Mouse (Mus musculus) forebrain, postnatal 0 days (tissue): ENCODE measurements at regions not wholly inside any gene's neighbourhood (a gene's known extent, or its start where the extent isn't known, plus 50 kb on each side); places are given as distances from the start of the nearest gene placed in this dataset.

Source experiments
- ATAC-seq: fragments of 200-750 bp; cut with Nextera tagmentation; 2 replicates; pipeline ENCODE4 v1.8.0; 2017; ENCODE audit warnings: mild to moderate bottlenecking, moderate library complexity
- DNase-seq: peaks from one replicate; pipeline ENCODE4 v3.0.0-alpha.2; 2015
- H3K27ac ChIP-seq: fragments of 300-500 bp; sonication (generic); 2 replicates; pipeline ENCODE4 v1.5.1; 2014; ENCODE audit warnings: low read depth, mild to moderate bottlenecking, antibody characterized with exemption, low read length, moderate library complexity, mixed read lengths
- H3K27me3 ChIP-seq: fragments of 300-500 bp; sonication (generic); 2 replicates; pipeline ENCODE4 v1.6.1; 2014; ENCODE audit warnings: mild to moderate bottlenecking, low read length, mixed read lengths; ENCODE audit not compliant: insufficient read depth
- H3K36me3 ChIP-seq: fragments of 300-500 bp; sonication (generic); 2 replicates; pipeline ENCODE4 v1.6.1; 2014; ENCODE audit warnings: mild to moderate bottlenecking, moderate library complexity; ENCODE audit not compliant: insufficient read depth
- H3K4me1 ChIP-seq: fragments of 300-500 bp; sonication (generic); 2 replicates; pipeline ENCODE4 v1.6.1; 2014; ENCODE audit warnings: antibody characterized with exemption; ENCODE audit not compliant: insufficient read depth
- H3K4me2 ChIP-seq: fragments of 300-500 bp; sonication (generic); 2 replicates; pipeline ENCODE4 v1.6.1; 2014; ENCODE audit warnings: low read depth, mild to moderate bottlenecking, moderate library complexity
- H3K4me3 ChIP-seq: fragments of 300-500 bp; sonication (generic); 2 replicates; pipeline ENCODE4 v1.5.1; 2014; ENCODE audit warnings: low read depth, low read length, mixed read lengths
- H3K9ac ChIP-seq: fragments of 300-500 bp; sonication (generic); 2 replicates; pipeline ENCODE4 v1.6.1; 2014; ENCODE audit warnings: mild to moderate bottlenecking
- H3K9me3 ChIP-seq: fragments of 300-500 bp; sonication (generic); 2 replicates; pipeline ENCODE4 v1.6.1; 2016; ENCODE audit warnings: low read length
- CTCF ChIP-seq: sonication (generic); IDR thresholded peaks from 2 replicates; pipeline ENCODE4 v1.5.1; 2016; ENCODE audit warnings: antibody characterized with exemption, control low read depth, low read depth
- whole genome bisulfite sequencing: fragments of 180-500 bp; shearing (Covaris S2); extraction: QIAGEN DNeasy Blood & Tissue Kit; methylation state at CpG from one replicate; pipeline ENCODE4 v1.1.7; 2014; 5-methylcytosine and 5-hydroxymethylcytosine counted together

DNA sequence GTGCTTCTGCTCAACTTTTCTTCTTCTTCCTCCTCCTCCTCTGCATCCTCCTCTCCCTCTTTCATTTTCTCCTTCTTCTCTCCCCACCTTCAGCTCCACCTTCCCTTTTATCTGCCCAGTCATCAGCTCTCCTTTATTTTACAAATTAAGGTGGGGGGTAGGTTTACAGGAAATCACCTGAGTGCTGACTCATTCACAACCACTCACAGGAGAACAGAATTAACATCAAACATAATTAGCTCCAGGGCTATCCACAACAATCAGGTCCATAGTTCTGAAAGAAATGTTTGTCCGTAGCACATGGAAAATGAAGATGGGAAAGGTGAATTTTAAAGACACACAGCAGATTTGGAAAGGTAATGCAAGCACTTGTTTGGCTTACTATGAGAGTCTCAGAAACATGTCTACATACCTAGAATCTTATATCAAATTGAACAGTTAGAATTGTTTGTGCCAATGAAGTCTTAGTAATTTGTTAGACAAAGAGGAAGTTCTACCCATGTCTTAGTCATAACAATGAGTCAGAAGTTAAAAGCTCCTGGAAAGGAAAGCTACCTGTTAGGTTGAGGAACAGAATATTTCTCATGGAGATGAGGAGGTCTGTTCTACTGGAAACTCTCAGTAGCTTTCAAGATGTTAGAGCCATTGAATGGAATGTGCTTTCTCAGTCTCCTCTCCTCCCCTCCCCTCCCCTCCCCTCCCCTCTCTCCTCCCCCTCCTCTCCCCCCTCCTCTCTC lies 108.8 kb upstream of the Tgfbr2 start:
- ATAC-seq, result no peak
- WGBS, result 90% methylated on average over 1 of the region's 1 CpGs

DNA sequence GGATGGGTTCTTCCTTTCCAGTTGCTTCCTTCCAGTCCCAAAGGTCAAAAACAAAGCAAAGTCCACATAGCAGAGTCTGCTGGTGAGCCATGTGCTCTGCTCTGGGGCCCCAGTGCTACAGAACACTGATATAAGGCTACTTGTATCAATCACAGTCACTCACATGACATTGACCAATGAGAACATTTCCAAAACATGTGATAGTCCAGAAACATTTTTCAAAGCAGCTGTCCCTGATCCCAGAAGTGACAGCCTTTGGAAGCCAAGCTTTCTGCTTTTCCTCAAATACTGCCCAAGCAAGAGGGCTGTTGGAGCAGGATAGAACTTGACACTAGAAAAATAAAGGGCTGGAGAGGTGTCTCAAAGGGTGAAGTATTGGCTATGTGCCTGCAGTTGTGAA lies 106.5 kb upstream of the Tgfbr2 start:
- H3K27me3 ChIP-seq, result no peaks in the 10 kb centered on the region
- H3K9ac ChIP-seq, result no peak overlapping the region
- H3K4me2 ChIP-seq, result no peak overlapping the region
- ATAC-seq, result no peak
- H3K27ac ChIP-seq, result no peak overlapping the region
- no peak for TF ChIP-seq CTCF
- no peaks in the 10 kb centered on the region for H3K36me3 ChIP-seq
- no peak for DNase-seq
- H3K4me1 ChIP-seq, result no peaks in the 10 kb centered on the region
- no peak overlapping the region for H3K4me3 ChIP-seq
- no peaks in the 10 kb centered on the region for H3K9me3 ChIP-seq

More for the DNA sequence above, 108.8 kb upstream of the Tgfbr2 start:
- Histone ChIP-seq H3K27me3 (no peaks in the 10 kb centered on the region), H3K4me2 (no peak overlapping the region), H3K4me1 (no peaks in the 10 kb centered on the region), H3K36me3 (no peaks in the 10 kb centered on the region), H3K9ac (no peak overlapping the region), H3K27ac (no peak overlapping the region), H3K9me3 (no peaks in the 10 kb centered on the region), H3K4me3 (no peak overlapping the region)
- TF ChIP-seq CTCF, result no peak
- DNase-seq, result no peak

DNA sequence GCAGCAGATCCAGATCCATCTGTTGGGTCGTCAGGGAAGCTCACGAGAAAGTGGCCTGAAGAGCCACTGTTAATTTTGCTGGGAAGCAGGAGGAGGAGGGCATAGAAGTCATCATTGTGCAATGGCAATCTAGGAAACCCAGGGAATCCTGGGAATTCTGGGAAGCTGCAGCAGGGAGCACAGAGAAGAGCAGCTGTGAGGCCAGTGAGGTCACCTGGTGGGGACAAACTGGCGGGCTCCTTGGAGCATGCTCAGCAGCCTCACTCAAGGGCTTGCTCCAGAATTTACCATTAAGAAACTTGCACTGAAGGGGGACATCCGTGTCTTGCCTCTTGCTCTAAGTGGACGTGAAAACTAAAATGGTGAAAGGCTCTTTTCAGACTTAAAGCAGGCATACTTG lies 105.0 kb upstream of the Tgfbr2 start:
- DNase-seq, result no peak
- H3K4me2 ChIP-seq, result no peak overlapping the region
- no peak overlapping the region for H3K27ac ChIP-seq
- no peaks in the 10 kb centered on the region for H3K4me1 ChIP-seq
- no peak for TF ChIP-seq CTCF
- no peaks in the 10 kb centered on the region for H3K27me3 ChIP-seq
- 90% methylated on average over 5 of the region's 5 CpGs for WGBS
- no peak for ATAC-seq
- H3K9me3 ChIP-seq, result no peaks in the 10 kb centered on the region
- no peak overlapping the region for H3K4me3 ChIP-seq
- H3K36me3 ChIP-seq, result no peaks in the 10 kb centered on the region
- no peak overlapping the region for H3K9ac ChIP-seq

DNA sequence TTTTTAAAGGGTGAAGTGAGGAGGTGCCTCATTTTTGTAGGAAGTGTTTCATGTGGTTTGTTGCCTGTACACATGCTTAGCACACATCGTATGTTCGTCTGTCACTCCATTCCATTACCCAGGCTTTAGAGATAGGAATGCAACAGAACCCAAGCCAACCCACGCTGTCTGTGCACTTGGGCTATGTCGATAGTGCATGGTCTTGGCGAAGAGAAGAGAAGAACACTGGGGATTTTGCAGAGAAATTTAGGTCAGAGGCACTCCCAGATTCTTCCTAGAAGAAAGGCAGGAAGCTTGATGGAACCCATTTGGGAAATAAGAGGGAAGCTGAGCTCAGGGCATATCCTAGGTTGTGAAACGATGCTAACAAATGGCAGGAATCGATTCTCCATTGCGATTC lies 103.7 kb upstream of the Tgfbr2 start:
- Histone ChIP-seq H3K4me2 (no peak overlapping the region), H3K9me3 (no peaks in the 10 kb centered on the region), H3K4me1 (no peaks in the 10 kb centered on the region), H3K27ac (no peak overlapping the region), H3K36me3 (no peaks in the 10 kb centered on the region), H3K27me3 (no peaks in the 10 kb centered on the region), H3K9ac (no peak overlapping the region), H3K4me3 (no peak overlapping the region)
- WGBS, result 91% methylated on average over 8 of the region's 8 CpGs
- ATAC-seq, result no peak
- TF ChIP-seq CTCF, result no peak
- DNase-seq, result no peak

DNA sequence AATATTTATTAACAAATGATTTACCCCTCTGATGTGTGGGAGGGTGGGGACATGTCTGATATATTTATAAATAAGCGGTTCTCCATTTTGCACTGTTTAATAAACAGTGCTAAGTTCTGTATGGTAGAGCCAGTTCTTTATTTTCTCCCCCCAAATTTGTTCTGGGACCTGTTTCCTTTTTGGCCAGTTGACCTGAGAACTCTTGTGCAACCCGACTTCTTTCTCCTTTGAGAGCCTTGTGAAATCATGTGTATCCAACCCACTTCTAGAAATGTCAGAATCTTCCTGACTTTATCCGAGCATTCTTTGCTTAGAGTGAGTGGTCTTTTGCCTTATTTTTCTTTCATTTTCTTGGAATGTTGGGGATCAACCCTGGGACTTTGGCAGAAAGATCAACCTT lies 102.6 kb upstream of the Tgfbr2 start:
- no peak for TF ChIP-seq CTCF
- Histone ChIP-seq H3K4me1 (no peaks in the 10 kb centered on the region), H3K4me2 (no peak overlapping the region), H3K9ac (no peak overlapping the region), H3K4me3 (no peak overlapping the region), H3K27me3 (no peaks in the 10 kb centered on the region), H3K27ac (no peak overlapping the region), H3K9me3 (no peaks in the 10 kb centered on the region), H3K36me3 (no peaks in the 10 kb centered on the region)
- no peak for ATAC-seq
- DNase-seq, result no peak
- WGBS, result 92% methylated on average over 3 of the region's 3 CpGs

DNA sequence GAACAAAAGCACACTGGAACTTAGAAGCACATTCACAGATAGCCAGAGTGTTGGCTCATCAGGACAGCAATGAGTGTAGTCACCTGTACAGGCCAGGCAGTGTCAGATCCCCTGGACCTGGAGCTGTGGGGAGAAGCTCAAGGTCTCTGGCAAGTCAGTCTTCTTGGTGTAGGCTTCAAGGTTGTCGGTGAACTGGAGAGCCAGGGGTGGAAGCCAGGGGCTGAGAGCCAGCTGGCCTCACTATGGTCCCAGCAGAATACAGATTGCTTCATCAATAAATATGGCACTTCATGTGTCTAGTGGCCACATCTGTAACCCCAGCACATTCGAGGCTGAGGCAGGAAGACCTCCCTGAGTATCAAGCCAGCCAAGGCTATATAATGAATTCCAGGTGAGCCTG lies 101.0 kb upstream of the Tgfbr2 start:
- WGBS, result 79% methylated on average over 2 of the region's 2 CpGs
- Histone ChIP-seq H3K27ac (no peak overlapping the region), H3K4me3 (no peak overlapping the region), H3K36me3 (no peaks in the 10 kb centered on the region), H3K4me1 (no peaks in the 10 kb centered on the region), H3K9ac (no peak overlapping the region), H3K4me2 (no peak overlapping the region), H3K27me3 (no peaks in the 10 kb centered on the region), H3K9me3 (no peaks in the 10 kb centered on the region)
- TF ChIP-seq CTCF, result no peak
- ATAC-seq (no peak), DNase-seq (no peak)

DNA sequence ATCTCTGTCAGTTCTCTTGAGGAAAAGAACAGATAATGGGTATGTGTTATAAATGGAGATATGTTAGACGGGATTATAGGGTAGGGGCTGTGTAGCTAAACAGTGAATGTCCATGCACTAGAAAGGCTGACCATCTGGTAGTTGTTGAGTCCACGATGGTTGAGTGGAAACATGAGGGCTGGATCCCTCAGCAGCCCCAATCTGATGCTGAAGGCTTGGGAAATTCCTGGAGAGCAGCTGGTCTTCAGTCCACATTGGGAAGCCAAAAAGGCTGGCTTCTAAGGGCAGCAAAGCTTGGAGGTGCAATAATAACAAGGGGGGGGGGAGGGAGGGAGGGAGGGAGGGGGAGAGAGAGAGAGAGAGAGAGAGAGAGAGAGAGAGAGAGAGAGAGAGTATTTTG lies 97.3 kb upstream of the Tgfbr2 start:
- H3K9ac ChIP-seq, result no peak overlapping the region
- no peak overlapping the region for H3K4me3 ChIP-seq
- no peaks in the 10 kb centered on the region for H3K4me1 ChIP-seq
- H3K9me3 ChIP-seq, result no peaks in the 10 kb centered on the region
- H3K27me3 ChIP-seq, result no peaks in the 10 kb centered on the region
- 80% methylated on average over 2 of the region's 2 CpGs for WGBS
- TF ChIP-seq CTCF, result no peak
- no peaks in the 10 kb centered on the region for H3K36me3 ChIP-seq
- DNase-seq (no peak), ATAC-seq (no peak)
- no peak overlapping the region for H3K27ac ChIP-seq
- no peak overlapping the region for H3K4me2 ChIP-seq
